In genomic region chr17:53465569-53465968, GRCm38 (mm10) we compare ENCODE assay signal across 9 mouse cellular contexts. TPM values are rescaled to one million over a fixed set of nuclear protein-coding genes. Genes with fewer than 3 reads are reported as not detected.
DNase-seq lines count a peak whose midpoint lies in the region; ATAC-seq and TF ChIP-seq lines count a peak whose summit lies in the region.
"Had no signal": no experiment of that assay in that cellular context is flagged by ENCODE, and none has a peak within 500 bp of the region (broad histone marks: within the 10 kb centered on the region; RNA-seq: fewer than 3 reads in every experiment).

No protein-coding gene starts in this region.

- no peak for ATAC-seq in liver, embryonic 14.5 days (ENCODE audit: insufficient read depth)

- no peak overlapping the region for H3K4me2 ChIP-seq in liver, embryonic 14.5 days (ENCODE audit: low read depth)
- H3K4me2 ChIP-seq: limb, embryonic 13.5 days had no signal

- TF ChIP-seq POLR2A in spleen, adult 2 months (IDR thresholded peaks at IDR 0.05; ENCODE audit: low read depth, low read length) = no peak

- H3K36me3 ChIP-seq in spleen, adult 2 months (ENCODE audit: control insufficient read depth, insufficient read depth, low read length) = no peaks in the 10 kb centered on the region
- H3K36me3 ChIP-seq in liver, embryonic 14.5 days (replicated peaks; ENCODE audit: control insufficient read depth, insufficient read depth, low read depth) = no peaks in the 10 kb centered on the region
- H3K36me3 ChIP-seq: limb, embryonic 13.5 days had no signal

- WGBS in spleen, adult 2 months = 71% methylated on average over 4 of the region's 4 CpGs
- WGBS in liver, embryonic 14.5 days (ENCODE audit: insufficient replicate concordance) = 43% methylated on average over 4 of the region's 4 CpGs

- no peaks in the 10 kb centered on the region for H3K9me3 ChIP-seq in liver, embryonic 14.5 days (ENCODE audit: control insufficient read depth, low read length)
- H3K9me3 ChIP-seq: limb, embryonic 13.5 days had no signal

- H3K4me3 ChIP-seq in spleen, adult 2 months (ENCODE audit: extremely low read depth, insufficient read depth, insufficient read length) = no peak overlapping the region
- no peak overlapping the region for H3K4me3 ChIP-seq in liver, embryonic 14.5 days (ENCODE audit: insufficient read depth in 1 of 2, low read depth in 2 of 2, low read length in 2 of 2)
- H3K4me3 ChIP-seq: limb, embryonic 13.5 days had no signal

- TF ChIP-seq CTCF in spleen, adult 2 months (IDR thresholded peaks at IDR 0.05; ENCODE audit: extremely low read depth, insufficient read depth, insufficient read length, insufficient replicate concordance) = peak; percentile 32; the same call in 1 of the 2 replicates
- TF ChIP-seq CTCF in liver, embryonic 14.5 days (IDR thresholded peaks at IDR 0.05; ENCODE audit: low read depth) = peak; percentile 75

- no peak overlapping the region for H3K27ac ChIP-seq in spleen, adult 2 months (ENCODE audit: insufficient read depth, low read length)
- no peak overlapping the region for H3K27ac ChIP-seq in liver, embryonic 14.5 days
- H3K27ac ChIP-seq: limb, embryonic 13.5 days had no signal

- no peak overlapping the region for H3K9ac ChIP-seq in liver, embryonic 14.5 days (replicated peaks)
- H3K9ac ChIP-seq: limb, embryonic 13.5 days had no signal

- H3K27me3 ChIP-seq in spleen, adult 2 months (ENCODE audit: control insufficient read depth, insufficient read depth, low read length) = no peaks in the 10 kb centered on the region; the same call in 1 of the 2 replicates
- H3K27me3 ChIP-seq in liver, embryonic 14.5 days (ENCODE audit: control insufficient read depth, insufficient read depth, low read length) = no peaks in the 10 kb centered on the region
- H3K27me3 ChIP-seq: limb, embryonic 13.5 days had no signal

- peak; percentile 6 to 7 for DNase-seq in cerebellum, postnatal 10 days
- DNase-seq in cerebellum, adult 11 months = no peak
- DNase-seq in spleen, adult 2 months (ENCODE audit: low read depth in 1 of 2, low spot score in 2 of 2) = no peak
- DNase-seq in spleen, adult 12 weeks (ENCODE audit: low spot score) = no peak
- no peak for DNase-seq in liver, embryonic 14.5 days (ENCODE audit: low read depth in 3 of 3, low spot score in 3 of 3)
- DNase-seq in thymus, postnatal 4 days = peak; percentile 62
- DNase-seq in neural tube, embryonic 10.5 days (ENCODE audit: extremely low spot score, low spot score) = no peak
- no peak for DNase-seq in cerebellum, postnatal 14 days

- H3K4me1 ChIP-seq in spleen, adult 2 months (ENCODE audit: control insufficient read depth, insufficient read depth, insufficient read length) = no peaks in the 10 kb centered on the region
- no peaks in the 10 kb centered on the region; a peak in 1 of 4 replicates for H3K4me1 ChIP-seq in liver, embryonic 14.5 days (replicated peaks; ENCODE audit: control insufficient read depth in 2 of 2, insufficient read depth in 2 of 2, low read length in 1 of 2)
- H3K4me1 ChIP-seq: limb, embryonic 13.5 days had no signal

- TF ChIP-seq EP300 in liver, embryonic 14.5 days (IDR thresholded peaks at IDR 0.05; ENCODE audit: low read depth) = no peak

RNA-seq across cellular contexts. Expression of gene Efhb, which starts 2.4 kb away (rescaled TPM):
- 0.04 TPM in 2 replicates for polyA plus RNA-seq in spleen, adult 2 months (2012; rRNA removed)
- polyA plus RNA-seq in liver, embryonic 14.5 days (2012; rRNA removed) = 0.01 TPM in 2 replicates
- polyA plus RNA-seq in liver, embryonic 14.5 days (2014; fragmentation: Nextera tagmentation; extraction: Ambion mirVana) = not detected in 2 replicates

RNA-seq across cellular contexts. Expression of gene Rab5a, which starts 13.5 kb away (rescaled TPM):
- polyA plus RNA-seq in spleen, adult 2 months (2012; rRNA removed) = 3.2 and 3.4 TPM in 2 replicates
- 6.8 and 14.1 TPM in 2 replicates for polyA plus RNA-seq in liver, embryonic 14.5 days (2012; rRNA removed)
- 28.3 and 28.4 TPM in 2 replicates for polyA plus RNA-seq in liver, embryonic 14.5 days (2014; fragmentation: Nextera tagmentation; extraction: Ambion mirVana)

Comparison
In these comparisons a context has a peak if more than half of its experiments do, and no peak if none do; other contexts are left out.
1. DNase-seq: peak in cerebellum, postnatal 10 days (2 of 2) and thymus, postnatal 4 days (single experiment); none in cerebellum, adult 11 months (single experiment), spleen, adult 2 months (0 of 2), spleen, adult 12 weeks (single experiment), liver, embryonic 14.5 days (0 of 3), neural tube, embryonic 10.5 days (single experiment) and cerebellum, postnatal 14 days (0 of 2).